Mouse (Mus musculus) kidney, embryonic 15.5 days (tissue): Measurements from ENCODE around the gene Efr3b. TPM values are rescaled to one million over a fixed set of nuclear protein-coding genes. Genes with fewer than 3 reads are reported as not detected.

Source experiments
- ATAC-seq: fragments of 200-750 bp; cut with Nextera tagmentation; replicated peaks from 2 replicates; pipeline ENCODE4 v1.8.0; 2017; ENCODE audit warnings: moderate TSS enrichment; ENCODE audit not compliant: low FRiP score
- H3K27ac ChIP-seq: fragments of 300-500 bp; sonication (generic); 2 replicates; pipeline ENCODE4 v1.5.1; 2015; ENCODE audit warnings: mild to moderate bottlenecking, inconsistent platforms
- H3K27me3 ChIP-seq: fragments of 300-500 bp; sonication (generic); 2 replicates; pipeline ENCODE4 v1.6.1; 2015; ENCODE audit warnings: inconsistent platforms
- H3K36me3 ChIP-seq: fragments of 300-500 bp; sonication (generic); 2 replicates; pipeline ENCODE4 v1.6.1; 2015; ENCODE audit warnings: inconsistent platforms
- H3K4me1 ChIP-seq: fragments of 300-500 bp; sonication (generic); 2 replicates; pipeline ENCODE4 v1.6.1; 2015; ENCODE audit warnings: inconsistent platforms
- H3K4me2 ChIP-seq: fragments of 300-500 bp; sonication (generic); 2 replicates; pipeline ENCODE4 v1.6.1; 2015; ENCODE audit warnings: moderate library complexity, mild to moderate bottlenecking, inconsistent platforms
- H3K4me3 ChIP-seq: fragments of 300-500 bp; sonication (generic); replicated peaks from 2 replicates; pipeline ENCODE4 v1.5.1; 2015; ENCODE audit warnings: mild to moderate bottlenecking, inconsistent platforms
- H3K9ac ChIP-seq: fragments of 300-500 bp; sonication (generic); 2 replicates; pipeline ENCODE4 v1.6.1; 2015; ENCODE audit warnings: mild to moderate bottlenecking, inconsistent platforms
- H3K9me3 ChIP-seq: fragments of 300-500 bp; sonication (generic); replicated peaks from 2 replicates; pipeline ENCODE4 v1.6.1; 2016; ENCODE audit warnings: inconsistent platforms
- WGBS: fragments of 180-500 bp; shearing (Covaris S2); methylation state at CpG from one replicate; pipeline ENCODE4 v1.1.7; 2015; ENCODE audit warnings: mixed read lengths; 5-methylcytosine and 5-hydroxymethylcytosine counted together
- polyA plus RNA-seq: library from polyadenylated mRNA; unstranded; fragments of >200 nt; fragmentation: Nextera tagmentation; extraction: Ambion mirVana; gene quantifications from 2 replicates; pipeline ENCODE4 v1.2.1, GENCODE M21; 2015

Efr3b gene
- polyA plus RNA-seq, 1 experiment from 2014 or later: 3.4 TPM

DNA sequence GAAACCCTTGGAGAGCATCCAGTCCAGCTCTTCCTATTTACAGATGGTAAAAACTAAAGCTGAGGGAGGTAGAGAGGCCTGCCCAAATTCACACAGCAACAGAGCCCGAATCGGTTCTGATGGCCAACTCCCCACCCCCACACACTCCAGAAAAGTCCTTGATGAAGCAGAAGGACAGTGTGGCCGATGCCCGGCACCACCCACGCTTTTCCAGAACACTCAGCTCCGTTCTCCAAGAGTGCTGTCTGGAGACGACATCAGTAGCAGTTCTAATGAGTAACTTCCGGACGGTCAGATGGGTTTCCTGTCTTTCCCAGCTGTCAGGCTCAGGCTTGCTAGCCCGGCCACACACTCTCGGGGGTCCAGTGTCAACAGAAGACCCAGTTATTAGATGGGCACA lies 10.2 kb downstream of the Efr3b start:
- ATAC-seq: no peak
- Histone ChIP-seq H3K4me1 (no peaks in the 10 kb centered on the region), H3K9me3 (no peaks in the 10 kb centered on the region), H3K27me3 (no peaks in the 10 kb centered on the region), H3K4me2 (no peak overlapping the region), H3K36me3 (no peaks in the 10 kb centered on the region), H3K4me3 (no peak overlapping the region), H3K27ac (no peak overlapping the region), H3K9ac (no peak overlapping the region)
- 65% methylated on average over 11 of the region's 11 CpGs for WGBS

DNA sequence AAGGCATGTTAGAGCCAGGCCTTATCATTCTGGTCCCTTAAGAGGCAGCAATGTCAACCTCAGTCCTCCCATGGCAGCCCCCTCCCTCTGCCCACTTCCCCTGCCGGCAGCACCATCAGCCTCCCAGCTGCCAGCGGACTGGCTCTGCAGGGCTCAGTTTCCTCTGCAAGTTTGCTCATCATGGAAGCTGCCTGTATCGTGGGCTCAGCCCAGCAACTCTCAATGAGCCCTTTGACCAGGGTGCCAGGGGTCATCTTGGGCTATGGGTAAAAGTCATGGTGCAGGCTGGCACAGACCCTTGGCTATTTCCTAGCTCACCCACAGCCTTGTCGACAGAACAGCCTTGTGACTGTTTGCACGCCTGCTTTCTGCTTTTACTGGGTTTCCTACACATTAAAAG lies 14.4 kb downstream of the Efr3b start:
- Histone ChIP-seq H3K27me3 (no peaks in the 10 kb centered on the region), H3K4me2 (no peak overlapping the region), H3K9me3 (no peaks in the 10 kb centered on the region), H3K36me3 (no peaks in the 10 kb centered on the region), H3K9ac (no peak overlapping the region), H3K4me1 (no peaks in the 10 kb centered on the region), H3K27ac (no peak overlapping the region), H3K4me3 (no peak overlapping the region)
- ATAC-seq: no peak
- 72% methylated on average over 5 of the region's 5 CpGs for WGBS

- no peak for ATAC-seq
- Histone ChIP-seq H3K4me3 (no peak overlapping the region), H3K4me1 (no peaks in the 10 kb centered on the region), H3K4me2 (no peak overlapping the region), H3K9ac (no peak overlapping the region), H3K9me3 (no peaks in the 10 kb centered on the region), H3K27ac (no peak overlapping the region), H3K36me3 (no peaks in the 10 kb centered on the region), H3K27me3 (no peaks in the 10 kb centered on the region)
- 94% methylated on average over 14 of the region's 14 CpGs for WGBS
Measured at GRCm38 (mm10) chr12:4023501-4023900, 15.2 kb downstream of the Efr3b start.

GRCm38 (mm10) chr12:4022845-4023244 lies 15.9 kb downstream of the Efr3b start:
- Histone ChIP-seq H3K27me3 (no peaks in the 10 kb centered on the region), H3K4me1 (no peaks in the 10 kb centered on the region), H3K9me3 (no peaks in the 10 kb centered on the region), H3K4me2 (no peak overlapping the region), H3K27ac (no peak overlapping the region), H3K36me3 (no peaks in the 10 kb centered on the region), H3K9ac (no peak overlapping the region), H3K4me3 (no peak overlapping the region)
- 70% methylated on average over 7 of the region's 7 CpGs for WGBS
- ATAC-seq: no peak

GRCm38 (mm10) chr12:4020505-4020904 lies 18.2 kb downstream of the Efr3b start:
- Histone ChIP-seq H3K36me3 (no peaks in the 10 kb centered on the region), H3K9me3 (no peaks in the 10 kb centered on the region), H3K27me3 (no peaks in the 10 kb centered on the region), H3K4me1 (no peaks in the 10 kb centered on the region), H3K4me2 (no peak overlapping the region), H3K4me3 (no peak overlapping the region), H3K9ac (no peak overlapping the region), H3K27ac (no peak overlapping the region)
- ATAC-seq: no peak
- 56% methylated on average over 8 of the region's 8 CpGs for WGBS

- 59% methylated on average over 7 of the region's 7 CpGs for WGBS
- no peak overlapping the region for H3K4me3 ChIP-seq
- H3K27me3 ChIP-seq: no peaks in the 10 kb centered on the region
- no peak overlapping the region for H3K27ac ChIP-seq
- H3K9ac ChIP-seq: no peak overlapping the region
- H3K4me1 ChIP-seq: no peaks in the 10 kb centered on the region
- H3K36me3 ChIP-seq: no peaks in the 10 kb centered on the region
- H3K9me3 ChIP-seq: no peaks in the 10 kb centered on the region
- no peak for ATAC-seq
- no peak overlapping the region for H3K4me2 ChIP-seq
Measured at GRCm38 (mm10) chr12:4016321-4016720, 22.4 kb downstream of the Efr3b start.

- H3K4me1 ChIP-seq: no peaks in the 10 kb centered on the region
- H3K9ac ChIP-seq: no peak overlapping the region
- H3K36me3 ChIP-seq: no peaks in the 10 kb centered on the region
- H3K9me3 ChIP-seq: no peaks in the 10 kb centered on the region
- no peak overlapping the region for H3K4me2 ChIP-seq
- no peak overlapping the region for H3K4me3 ChIP-seq
- no peaks in the 10 kb centered on the region for H3K27me3 ChIP-seq
- no peak overlapping the region for H3K27ac ChIP-seq
- WGBS: 72% methylated on average over 4 of the region's 4 CpGs
- no peak for ATAC-seq
Measured at GRCm38 (mm10) chr12:4015741-4016140, 23.0 kb downstream of the Efr3b start.

- no peak for ATAC-seq
- Histone ChIP-seq H3K27me3 (no peaks in the 10 kb centered on the region), H3K4me2 (no peak overlapping the region), H3K4me1 (no peaks in the 10 kb centered on the region), H3K36me3 (no peaks in the 10 kb centered on the region), H3K9me3 (no peaks in the 10 kb centered on the region), H3K27ac (no peak overlapping the region), H3K4me3 (no peak overlapping the region), H3K9ac (no peak overlapping the region)
- 71% methylated on average over 7 of the region's 7 CpGs for WGBS
Measured at GRCm38 (mm10) chr12:4015255-4015654, 23.5 kb downstream of the Efr3b start.

- H3K27ac ChIP-seq: no peak overlapping the region
- H3K4me3 ChIP-seq: no peak overlapping the region
- ATAC-seq: no peak
- H3K4me1 ChIP-seq: peaks cover 10% of the 10 kb centered on the region; the same call in 1 of the 2 replicates
- no peak overlapping the region for H3K4me2 ChIP-seq
- no peaks in the 10 kb centered on the region for H3K9me3 ChIP-seq
- H3K36me3 ChIP-seq: no peaks in the 10 kb centered on the region
- H3K9ac ChIP-seq: no peak overlapping the region
- 91% methylated on average over 5 of the region's 5 CpGs for WGBS
- no peaks in the 10 kb centered on the region for H3K27me3 ChIP-seq
Measured at GRCm38 (mm10) chr12:4011715-4012114, 27.0 kb downstream of the Efr3b start.

DNA sequence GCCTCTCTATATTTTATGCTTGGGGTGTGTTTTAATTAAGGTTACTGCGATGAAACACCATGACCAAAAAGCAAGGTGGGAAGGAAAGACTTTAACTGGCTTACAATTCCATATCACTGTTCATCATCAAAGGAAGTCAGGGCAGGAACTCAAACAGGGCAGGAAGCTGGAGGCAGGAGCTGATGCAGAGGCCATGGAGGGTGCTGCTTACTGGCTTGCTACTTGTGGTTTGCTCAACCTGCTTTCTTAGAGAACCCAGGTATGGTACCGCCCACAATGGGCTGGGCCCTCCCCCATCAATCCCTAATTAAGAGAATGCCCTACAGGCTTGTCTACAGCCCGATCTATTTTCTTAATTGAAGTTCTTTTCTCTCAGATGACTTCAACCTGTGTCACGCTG lies 27.4 kb downstream of the Efr3b start:
- Histone ChIP-seq H3K4me2 (no peak overlapping the region), H3K36me3 (no peaks in the 10 kb centered on the region), H3K4me3 (no peak overlapping the region), H3K27ac (no peak overlapping the region), H3K27me3 (no peaks in the 10 kb centered on the region), H3K9ac (no peak overlapping the region), H3K4me1 (peaks cover 10% of the 10 kb centered on the region; the same call in 1 of the 2 replicates), H3K9me3 (no peaks in the 10 kb centered on the region)
- no peak for ATAC-seq
- 82% methylated on average over 4 of the region's 4 CpGs for WGBS

GRCm38 (mm10) chr12:4008731-4009130 lies 30.0 kb downstream of the Efr3b start:
- H3K9me3 ChIP-seq: no peaks in the 10 kb centered on the region
- 43% methylated on average over 12 of the region's 12 CpGs for WGBS
- H3K27me3 ChIP-seq: no peaks in the 10 kb centered on the region
- H3K4me2 ChIP-seq: peak overlapping the region; percentile 40; the same call in 1 of the 2 replicates
- no peak overlapping the region for H3K27ac ChIP-seq
- no peak overlapping the region for H3K9ac ChIP-seq
- H3K4me1 ChIP-seq: peaks cover 15% of the 10 kb centered on the region; the same call in 1 of the 2 replicates
- H3K4me3 ChIP-seq: no peak overlapping the region
- ATAC-seq: peak; percentile 64; the same call in 1 of the 2 replicates
- H3K36me3 ChIP-seq: no peaks in the 10 kb centered on the region

- ATAC-seq: no peak; the same call in 1 of the 2 replicates
- no peak overlapping the region for H3K9ac ChIP-seq
- 0 out of 2 replicates have a peak overlapping the region, but pooled peaks have one; percentile 37 for H3K27ac ChIP-seq
Measured at GRCm38 (mm10) chr12:4007766-4008165, 30.9 kb downstream of the Efr3b start.

DNA sequence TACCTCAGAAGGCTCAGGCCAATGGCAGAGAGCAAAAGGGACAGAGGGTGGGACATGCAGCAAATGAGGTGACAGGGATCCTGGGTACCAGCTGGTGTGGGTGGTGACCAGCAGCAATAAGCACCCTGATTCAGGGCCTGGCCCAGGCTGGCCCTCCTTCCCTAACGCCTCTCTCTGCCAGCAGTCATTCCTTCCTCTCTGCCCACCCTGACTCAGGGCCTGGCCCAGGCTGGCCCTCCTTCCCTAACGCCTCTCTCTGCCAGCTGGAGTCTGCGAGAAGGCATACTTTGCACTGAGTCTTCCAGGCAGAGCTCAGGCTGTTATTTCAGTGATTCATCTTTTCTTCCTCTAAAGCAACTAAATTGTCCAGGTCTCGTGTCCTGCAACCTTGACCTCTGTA lies 31.5 kb downstream of the Efr3b start:
- Histone ChIP-seq H3K4me1 (peaks cover 15% of the 10 kb centered on the region; the same call in 1 of the 2 replicates), H3K27ac (peak overlapping the region; percentile 41; the same call in 1 of the 2 replicates), H3K36me3 (no peaks in the 10 kb centered on the region), H3K9me3 (no peaks in the 10 kb centered on the region), H3K27me3 (no peaks in the 10 kb centered on the region), H3K4me2 (no peak overlapping the region), H3K4me3 (no peak overlapping the region), H3K9ac (no peak overlapping the region)
- 53% methylated on average over 4 of the region's 4 CpGs for WGBS
- ATAC-seq: no peak

More at GRCm38 (mm10) chr12:4007766-4008165, 30.9 kb downstream of the Efr3b start:
- Histone ChIP-seq H3K4me2 (no peak overlapping the region), H3K4me3 (no peak overlapping the region), H3K9me3 (no peaks in the 10 kb centered on the region), H3K36me3 (no peaks in the 10 kb centered on the region), H3K4me1 (peaks cover 15% of the 10 kb centered on the region; the same call in 1 of the 2 replicates), H3K27me3 (no peaks in the 10 kb centered on the region)
- 53% methylated on average over 4 of the region's 4 CpGs for WGBS
